Mouse (Mus musculus): ENCODE measurements around the gene Ezr. TPM values are rescaled to one million over a fixed set of nuclear protein-coding genes. Genes with fewer than 3 reads are reported as not detected.

Ezr gene
- polyA plus RNA-seq, 1 experiment from 2014 or later: 46.9 TPM

DNA sequence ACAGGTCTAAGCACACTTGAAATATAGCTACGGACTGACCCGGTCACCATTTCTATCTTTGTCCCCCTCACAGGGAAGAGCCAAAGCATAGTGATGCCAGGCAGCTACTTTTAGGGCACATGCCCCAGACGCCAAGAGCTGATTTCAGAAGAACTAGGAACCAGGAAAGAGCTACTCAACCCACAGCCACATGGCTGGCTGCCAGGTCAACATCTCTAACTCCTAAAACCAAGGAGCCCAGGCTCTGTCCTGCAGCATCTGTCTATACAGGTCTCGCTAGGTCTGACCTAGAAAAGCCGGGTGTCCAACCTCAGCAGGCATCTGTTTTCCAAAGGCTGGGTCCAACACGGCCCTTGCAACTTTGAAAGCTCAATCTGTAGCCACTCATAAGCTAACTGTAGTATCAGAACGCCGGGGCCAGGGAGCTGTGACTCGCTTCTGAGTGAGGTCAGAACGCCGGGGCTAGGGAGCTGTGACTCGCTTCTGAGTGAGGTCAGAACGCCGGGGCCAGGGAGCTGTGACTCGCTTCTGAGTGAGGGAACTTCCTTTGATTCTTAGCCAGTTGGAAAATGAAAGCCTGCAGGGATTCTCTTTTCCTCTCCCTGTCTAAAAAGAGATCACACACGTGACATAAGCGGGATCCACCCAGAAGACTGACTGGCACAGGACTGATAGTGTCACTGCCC lies 33.7 kb downstream of the Ezr start:
- DNase-seq (ENCODE audit: low spot score): no peak
- Histone ChIP-seq H3K4me2 (ENCODE audit: low read depth, low read length) (no peak overlapping the region), H3K36me3 (replicated peaks; ENCODE audit: control insufficient read depth, insufficient read depth, low read depth, low read length) (no peaks in the 10 kb centered on the region), H3K27me3 (ENCODE audit: control insufficient read depth, insufficient read depth, low read length) (no peaks in the 10 kb centered on the region), H3K4me1 (ENCODE audit: control insufficient read depth, insufficient read depth, low read length) (peaks cover 7% of the 10 kb centered on the region), H3K9me3 (replicated peaks; ENCODE audit: control insufficient read depth, low read length) (no peaks in the 10 kb centered on the region), H3K9ac (replicated peaks; ENCODE audit: low read length) (no peak overlapping the region), H3K4me3 (ENCODE audit: low read depth, low read length) (no peak overlapping the region), H3K27ac (replicated peaks; ENCODE audit: low read depth, low read length) (no peak overlapping the region)
- WGBS: 88% methylated on average over 17 of the region's 17 CpGs
- ATAC-seq (replicated peaks; ENCODE audit: insufficient number of reproducible peaks, low FRiP score, low TSS enrichment, low read depth): no peak

DNA sequence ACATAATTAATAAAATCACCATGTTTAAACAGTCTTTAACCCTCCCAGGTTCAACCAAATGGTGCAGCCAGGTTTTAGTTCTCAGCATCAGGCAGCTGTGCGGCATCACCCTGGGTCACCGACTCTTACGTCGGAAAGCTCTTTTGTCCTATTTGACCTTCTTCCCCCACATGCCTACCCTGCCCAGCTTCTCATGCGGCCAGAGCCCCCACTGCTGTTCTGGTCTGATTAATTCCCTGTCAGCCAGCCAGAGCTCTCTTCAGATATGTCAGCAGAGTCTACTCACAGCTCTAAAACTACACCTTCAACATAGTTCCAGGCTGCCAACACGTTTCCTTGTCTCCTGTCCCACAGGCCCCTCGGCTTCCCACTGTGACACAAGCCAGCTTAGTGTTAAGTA lies 35.1 kb downstream of the Ezr start:
- Histone ChIP-seq H3K4me3 (ENCODE audit: low read depth, low read length) (no peak overlapping the region), H3K4me1 (ENCODE audit: control insufficient read depth, insufficient read depth, low read length) (peaks cover 7% of the 10 kb centered on the region), H3K27ac (replicated peaks; ENCODE audit: low read depth, low read length) (no peak overlapping the region), H3K9me3 (replicated peaks; ENCODE audit: control insufficient read depth, low read length) (no peaks in the 10 kb centered on the region), H3K9ac (replicated peaks; ENCODE audit: low read length) (no peak overlapping the region), H3K27me3 (ENCODE audit: control insufficient read depth, insufficient read depth, low read length) (no peaks in the 10 kb centered on the region), H3K4me2 (ENCODE audit: low read depth, low read length) (no peak overlapping the region), H3K36me3 (replicated peaks; ENCODE audit: control insufficient read depth, insufficient read depth, low read depth, low read length) (no peaks in the 10 kb centered on the region)
- 55% methylated on average over 7 of the region's 7 CpGs for WGBS
- DNase-seq (ENCODE audit: low spot score) (no peak), ATAC-seq (replicated peaks; ENCODE audit: insufficient number of reproducible peaks, low FRiP score, low TSS enrichment, low read depth) (no peak)

DNA sequence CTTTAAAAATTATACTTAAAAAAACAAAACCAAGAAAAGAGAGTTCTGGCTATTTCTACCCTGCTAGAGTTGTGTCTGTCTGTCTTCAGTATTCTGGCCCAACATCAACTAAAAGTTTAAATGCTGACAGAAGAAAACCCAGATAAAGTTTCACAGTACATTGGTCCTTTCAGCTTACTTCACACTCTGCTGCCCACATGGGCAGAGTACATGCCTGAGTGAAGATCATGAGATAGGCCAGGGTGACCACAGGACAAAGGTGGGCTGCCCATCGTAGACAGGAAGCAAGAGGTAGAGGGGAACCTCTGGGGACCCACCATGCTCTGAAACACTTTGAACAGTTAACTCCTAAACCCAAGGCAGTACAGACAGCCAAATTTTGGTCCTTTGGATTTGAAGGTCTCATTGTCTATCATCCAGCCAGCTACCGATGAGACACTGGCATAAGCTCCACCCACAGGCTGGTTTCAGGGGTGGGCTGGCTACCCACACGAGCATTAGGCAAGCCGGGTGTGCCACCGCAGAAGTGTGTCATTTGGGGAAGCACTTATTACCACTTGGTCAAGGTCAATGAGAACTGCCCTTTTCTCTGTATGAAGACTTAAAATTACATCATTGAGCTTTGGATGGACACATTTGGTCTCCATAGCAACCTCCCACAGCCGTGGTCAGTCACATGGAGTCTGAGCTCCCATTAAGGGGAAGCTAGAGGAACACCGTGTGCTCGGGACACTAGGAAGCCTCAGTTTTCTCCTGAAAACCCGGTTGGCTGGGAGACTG lies 35.9 kb downstream of the Ezr start:
- no peak overlapping the region for H3K9ac ChIP-seq (replicated peaks; ENCODE audit: low read length)
- DNase-seq (ENCODE audit: low spot score) (no peak), ATAC-seq (replicated peaks; ENCODE audit: insufficient number of reproducible peaks, low FRiP score, low TSS enrichment, low read depth) (no peak)
- no peaks in the 10 kb centered on the region for H3K27me3 ChIP-seq (ENCODE audit: control insufficient read depth, insufficient read depth, low read length)
- H3K9me3 ChIP-seq (replicated peaks; ENCODE audit: control insufficient read depth, low read length): no peaks in the 10 kb centered on the region
- no peak overlapping the region for H3K4me2 ChIP-seq (ENCODE audit: low read depth, low read length)
- no peaks in the 10 kb centered on the region for H3K36me3 ChIP-seq (replicated peaks; ENCODE audit: control insufficient read depth, insufficient read depth, low read depth, low read length)
- no peak overlapping the region for H3K4me3 ChIP-seq (ENCODE audit: low read depth, low read length)
- peaks cover 2% of the 10 kb centered on the region; the same call in 1 of the 2 replicates for H3K4me1 ChIP-seq (ENCODE audit: control insufficient read depth, insufficient read depth, low read length)
- no peak overlapping the region for H3K27ac ChIP-seq (replicated peaks; ENCODE audit: low read depth, low read length)
- 77% methylated on average over 9 of the region's 9 CpGs for WGBS

DNA sequence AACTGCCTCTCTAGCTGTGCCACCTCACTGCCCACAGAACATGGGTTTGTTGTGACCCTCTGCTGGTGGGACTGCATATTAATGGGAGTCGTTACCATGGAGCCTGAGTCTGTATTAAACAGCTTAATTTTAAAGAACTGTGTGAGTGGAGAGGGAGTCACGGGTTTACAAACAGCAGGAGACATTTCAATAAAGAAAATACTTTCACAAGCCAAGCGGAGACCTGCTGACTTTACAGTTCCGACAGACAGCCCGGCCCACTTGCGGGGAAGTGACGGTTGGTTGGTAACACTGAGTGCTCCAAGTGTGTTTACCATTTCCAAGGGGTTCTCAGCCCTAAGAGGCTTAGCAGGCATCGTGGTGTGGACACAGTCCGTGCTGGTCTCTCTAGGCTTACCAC lies 36.6 kb downstream of the Ezr start:
- Histone ChIP-seq H3K9me3 (replicated peaks; ENCODE audit: control insufficient read depth, low read length) (no peaks in the 10 kb centered on the region), H3K27me3 (ENCODE audit: control insufficient read depth, insufficient read depth, low read length) (no peaks in the 10 kb centered on the region), H3K4me2 (ENCODE audit: low read depth, low read length) (no peak overlapping the region), H3K36me3 (replicated peaks; ENCODE audit: control insufficient read depth, insufficient read depth, low read depth, low read length) (no peaks in the 10 kb centered on the region), H3K4me3 (ENCODE audit: low read depth, low read length) (no peak overlapping the region), H3K4me1 (ENCODE audit: control insufficient read depth, insufficient read depth, low read length) (peaks cover 2% of the 10 kb centered on the region; the same call in 1 of the 2 replicates), H3K27ac (replicated peaks; ENCODE audit: low read depth, low read length) (no peak overlapping the region), H3K9ac (replicated peaks; ENCODE audit: low read length) (no peak overlapping the region)
- DNase-seq (ENCODE audit: low spot score): no peak
- WGBS: 69% methylated on average over 9 of the region's 9 CpGs
- no peak for ATAC-seq (replicated peaks; ENCODE audit: insufficient number of reproducible peaks, low FRiP score, low TSS enrichment, low read depth)

DNA sequence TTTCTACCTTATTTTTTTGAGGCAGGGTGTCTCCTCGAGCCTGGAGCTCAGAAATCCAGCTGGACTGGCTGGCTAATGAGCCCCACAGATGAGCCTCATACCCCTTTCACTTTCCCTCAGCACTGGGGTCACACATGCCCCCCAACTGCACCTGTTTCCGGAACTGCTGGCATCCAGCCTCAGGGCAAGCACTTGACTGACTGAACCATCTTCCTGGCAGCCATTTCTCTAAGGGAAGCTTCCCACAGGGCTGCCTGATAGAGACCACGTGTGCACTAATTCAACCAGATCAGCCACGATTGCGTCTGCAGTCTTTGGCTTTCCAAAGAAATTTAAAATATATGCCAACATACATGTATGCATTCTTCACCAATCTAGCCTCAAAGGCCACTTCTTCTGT lies 37.1 kb downstream of the Ezr start:
- H3K4me1 ChIP-seq (ENCODE audit: control insufficient read depth, insufficient read depth, low read length): peaks cover 2% of the 10 kb centered on the region; the same call in 1 of the 2 replicates
- H3K27ac ChIP-seq (replicated peaks; ENCODE audit: low read depth, low read length): no peak overlapping the region
- H3K4me2 ChIP-seq (ENCODE audit: low read depth, low read length): no peak overlapping the region
- no peak for DNase-seq (ENCODE audit: low spot score)
- H3K9me3 ChIP-seq (replicated peaks; ENCODE audit: control insufficient read depth, low read length): no peaks in the 10 kb centered on the region
- no peak for ATAC-seq (replicated peaks; ENCODE audit: insufficient number of reproducible peaks, low FRiP score, low TSS enrichment, low read depth)
- no peaks in the 10 kb centered on the region for H3K36me3 ChIP-seq (replicated peaks; ENCODE audit: control insufficient read depth, insufficient read depth, low read depth, low read length)
- no peaks in the 10 kb centered on the region for H3K27me3 ChIP-seq (ENCODE audit: control insufficient read depth, insufficient read depth, low read length)
- H3K9ac ChIP-seq (replicated peaks; ENCODE audit: low read length): no peak overlapping the region
- 72% methylated on average over 5 of the region's 5 CpGs for WGBS
- no peak overlapping the region for H3K4me3 ChIP-seq (ENCODE audit: low read depth, low read length)

DNA sequence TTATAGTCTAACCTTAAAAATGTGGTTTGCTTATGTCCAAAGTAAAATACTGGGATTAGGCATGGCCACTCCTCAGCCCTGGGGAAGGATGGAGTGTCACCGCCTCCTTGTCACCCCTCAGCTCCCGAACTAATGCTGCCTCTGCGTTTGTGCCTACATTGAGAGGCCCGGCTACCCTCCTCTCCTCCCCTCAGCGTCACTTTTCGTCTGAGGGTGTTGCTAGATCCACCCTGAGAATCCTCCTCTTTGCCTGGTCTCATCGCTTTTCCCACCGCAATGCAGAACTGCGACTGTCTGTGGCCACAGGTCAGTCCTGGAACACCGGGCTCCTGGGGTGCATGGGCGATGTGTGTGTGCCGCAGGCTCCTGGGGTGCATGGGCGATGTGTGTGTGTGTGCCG lies 37.7 kb downstream of the Ezr start:
- no peak for ATAC-seq (replicated peaks; ENCODE audit: insufficient number of reproducible peaks, low FRiP score, low TSS enrichment, low read depth)
- no peaks in the 10 kb centered on the region for H3K36me3 ChIP-seq (replicated peaks; ENCODE audit: control insufficient read depth, insufficient read depth, low read depth, low read length)
- no peak for DNase-seq (ENCODE audit: low spot score)
- H3K4me1 ChIP-seq (ENCODE audit: control insufficient read depth, insufficient read depth, low read length): peaks cover 2% of the 10 kb centered on the region; the same call in 1 of the 2 replicates
- WGBS: 86% methylated on average over 14 of the region's 14 CpGs
- H3K9me3 ChIP-seq (replicated peaks; ENCODE audit: control insufficient read depth, low read length): no peaks in the 10 kb centered on the region
- H3K4me2 ChIP-seq (ENCODE audit: low read depth, low read length): no peak overlapping the region
- no peak overlapping the region for H3K4me3 ChIP-seq (ENCODE audit: low read depth, low read length)
- no peak overlapping the region for H3K9ac ChIP-seq (replicated peaks; ENCODE audit: low read length)
- H3K27me3 ChIP-seq (ENCODE audit: control insufficient read depth, insufficient read depth, low read length): no peaks in the 10 kb centered on the region
- H3K27ac ChIP-seq (replicated peaks; ENCODE audit: low read depth, low read length): no peak overlapping the region

DNA sequence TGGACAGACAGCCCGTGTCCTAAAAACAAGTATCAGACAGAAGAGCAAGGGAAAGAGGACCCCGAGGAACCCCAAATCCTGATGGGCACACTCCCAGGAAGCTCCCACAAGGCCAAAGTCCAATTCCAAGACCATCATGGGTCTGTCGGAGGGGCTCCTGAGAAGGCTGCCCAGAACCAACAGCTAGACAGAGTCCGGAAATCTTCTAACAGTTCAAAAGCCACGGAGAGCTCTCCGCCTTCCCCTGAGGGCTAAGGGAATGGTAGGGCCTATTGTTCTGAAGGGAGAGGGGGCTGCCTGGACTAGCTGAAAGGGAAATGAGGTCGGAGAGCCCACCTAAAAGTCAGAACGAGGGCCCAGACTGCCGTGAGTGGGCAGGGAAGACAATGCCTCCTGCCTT lies 38.2 kb downstream of the Ezr start:
- Histone ChIP-seq H3K4me3 (ENCODE audit: low read depth, low read length) (no peak overlapping the region), H3K4me2 (ENCODE audit: low read depth, low read length) (no peak overlapping the region), H3K27ac (replicated peaks; ENCODE audit: low read depth, low read length) (no peak overlapping the region), H3K9me3 (replicated peaks; ENCODE audit: control insufficient read depth, low read length) (no peaks in the 10 kb centered on the region), H3K27me3 (ENCODE audit: control insufficient read depth, insufficient read depth, low read length) (no peaks in the 10 kb centered on the region), H3K36me3 (replicated peaks; ENCODE audit: control insufficient read depth, insufficient read depth, low read depth, low read length) (no peaks in the 10 kb centered on the region; the same call in 1 of the 2 replicates), H3K9ac (replicated peaks; ENCODE audit: low read length) (no peak overlapping the region), H3K4me1 (ENCODE audit: control insufficient read depth, insufficient read depth, low read length) (peaks cover 2% of the 10 kb centered on the region; the same call in 1 of the 2 replicates)
- DNase-seq (ENCODE audit: low spot score): peak; percentile 22
- WGBS: 44% methylated on average over 9 of the region's 9 CpGs
- ATAC-seq (replicated peaks; ENCODE audit: insufficient number of reproducible peaks, low FRiP score, low TSS enrichment, low read depth): no peak

DNA sequence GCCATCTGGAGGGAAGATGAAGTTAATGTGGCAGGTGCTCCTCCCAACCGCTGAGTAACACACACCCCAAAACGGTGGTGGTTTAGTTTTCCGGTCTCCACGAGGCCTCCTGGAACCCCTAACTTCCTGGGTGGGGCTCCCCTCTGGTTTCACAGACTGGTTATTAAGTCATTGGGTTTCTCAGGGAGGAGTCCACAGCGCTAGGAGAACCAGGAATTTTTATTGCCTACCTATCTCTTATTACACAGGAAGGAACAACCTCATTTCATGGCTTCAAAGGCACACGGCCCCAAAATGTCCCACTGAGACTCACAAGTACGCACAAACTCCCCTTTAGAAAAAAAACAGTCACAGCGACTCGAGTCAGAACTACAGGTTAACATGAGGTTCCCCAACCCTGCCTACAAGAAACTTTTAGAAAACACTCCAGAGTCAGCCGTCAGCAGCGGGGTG lies 38.8 kb downstream of the Ezr start:
- DNase-seq (ENCODE audit: low spot score): no peak
- ATAC-seq (replicated peaks; ENCODE audit: insufficient number of reproducible peaks, low FRiP score, low TSS enrichment, low read depth): no peak
- no peak overlapping the region for H3K4me3 ChIP-seq (ENCODE audit: low read depth, low read length)
- H3K9me3 ChIP-seq (replicated peaks; ENCODE audit: control insufficient read depth, low read length): no peaks in the 10 kb centered on the region
- H3K4me1 ChIP-seq (ENCODE audit: control insufficient read depth, insufficient read depth, low read length): peaks cover 2% of the 10 kb centered on the region; the same call in 1 of the 2 replicates
- H3K9ac ChIP-seq (replicated peaks; ENCODE audit: low read length): no peak overlapping the region
- no peaks in the 10 kb centered on the region for H3K27me3 ChIP-seq (ENCODE audit: control insufficient read depth, insufficient read depth, low read length)
- no peak overlapping the region for H3K27ac ChIP-seq (replicated peaks; ENCODE audit: low read depth, low read length)
- no peaks in the 10 kb centered on the region; the same call in 1 of the 2 replicates for H3K36me3 ChIP-seq (replicated peaks; ENCODE audit: control insufficient read depth, insufficient read depth, low read depth, low read length)
- WGBS: 68% methylated on average over 11 of the region's 11 CpGs
- no peak overlapping the region for H3K4me2 ChIP-seq (ENCODE audit: low read depth, low read length)

All from embryonic facial prominence, embryonic 11.5 days (tissue).